Mouse (Mus musculus) midbrain, postnatal 0 days (tissue): Measurements from ENCODE around the gene Gpc6. TPM values are rescaled to one million over a fixed set of nuclear protein-coding genes. Genes with fewer than 3 reads are reported as not detected.

Source experiments
- ATAC-seq: fragments of 200-750 bp; cut with Nextera tagmentation; 2 replicates; pipeline ENCODE4 v1.8.0; 2017; ENCODE audit warnings: moderate number of reproducible peaks, mild to moderate bottlenecking, moderate TSS enrichment, moderate library complexity; ENCODE audit not compliant: low FRiP score
- DNase-seq: peaks from one replicate; pipeline ENCODE4 v3.0.0-alpha.2; 2015; ENCODE audit warnings: low spot score
- H3K27ac ChIP-seq: fragments of 300-500 bp; sonication (generic); 2 replicates; pipeline ENCODE4 v1.5.1; 2014; ENCODE audit warnings: low read depth, mild to moderate bottlenecking, low read length, mixed read lengths
- H3K27me3 ChIP-seq: fragments of 300-500 bp; sonication (generic); 2 replicates; pipeline ENCODE4 v1.6.1; 2014; ENCODE audit warnings: low read length, control low read depth, mixed read lengths; ENCODE audit not compliant: insufficient read depth
- H3K36me3 ChIP-seq: fragments of 300-500 bp; sonication (generic); 2 replicates; pipeline ENCODE4 v1.6.1; 2014; ENCODE audit warnings: low read length, control low read depth, mixed read lengths; ENCODE audit not compliant: insufficient read depth
- H3K4me1 ChIP-seq: fragments of 300-500 bp; sonication (generic); 2 replicates; pipeline ENCODE4 v1.6.1; 2014; ENCODE audit warnings: mild to moderate bottlenecking, control low read depth, antibody characterized with exemption, low read length, mixed read lengths; ENCODE audit not compliant: insufficient read depth
- H3K4me2 ChIP-seq: fragments of 300-500 bp; sonication (generic); 2 replicates; pipeline ENCODE4 v1.6.1; 2014; ENCODE audit warnings: low read depth, mild to moderate bottlenecking, low read length, mixed read lengths; ENCODE audit not compliant: poor library complexity, severe bottlenecking
- H3K4me3 ChIP-seq: fragments of 300-500 bp; sonication (generic); 2 replicates; pipeline ENCODE4 v1.5.1; 2014; ENCODE audit warnings: low read depth, mild to moderate bottlenecking, low read length, moderate library complexity
- H3K9ac ChIP-seq: fragments of 300-500 bp; sonication (generic); replicated peaks from 2 replicates; pipeline ENCODE4 v1.6.1; 2014; ENCODE audit warnings: mild to moderate bottlenecking, low read length, moderate library complexity, mixed read lengths; ENCODE audit not compliant: poor library complexity, severe bottlenecking
- H3K9me3 ChIP-seq: fragments of 300-500 bp; sonication (generic); 2 replicates; pipeline ENCODE4 v1.6.1; 2016; ENCODE audit warnings: low read length, control low read depth
- CTCF ChIP-seq: IDR thresholded peaks from 2 replicates; pipeline ENCODE4 v1.5.1; 2016; ENCODE audit warnings: antibody characterized with exemption, mild to moderate bottlenecking
- WGBS: fragments of 180-500 bp; shearing (Covaris S2); extraction: QIAGEN DNeasy Blood & Tissue Kit; methylation state at CpG from one replicate; pipeline ENCODE4 v1.1.7; 2014; 5-methylcytosine and 5-hydroxymethylcytosine counted together
- polyA plus RNA-seq: library from polyadenylated mRNA; unstranded; fragments of >200 nt; fragmentation: Nextera tagmentation; extraction: Ambion mirVana; gene quantifications from 2 replicates; pipeline ENCODE4 v1.2.1, GENCODE M21; 2015
- total RNA-seq: library from RNA; depleted of rRNA; stranded (reverse); fragments of >200 nt; gene quantifications from 2 replicates; pipeline ENCODE4 v1.2.3, GENCODE M21; 2014

Gene Gpc6
- total and polyA plus RNA-seq, 2 experiments from 2014 or later, result 19.3 to 20.3 TPM

- WGBS, result 79% methylated on average over 4 of the region's 4 CpGs
- H3K27me3 ChIP-seq, result no peaks in the 10 kb centered on the region
- H3K4me3 ChIP-seq, result no peak overlapping the region
- no peak overlapping the region for H3K27ac ChIP-seq
- H3K9ac ChIP-seq, result no peak overlapping the region
- no peak overlapping the region for H3K4me2 ChIP-seq
- no peaks in the 10 kb centered on the region for H3K9me3 ChIP-seq
- ATAC-seq (no peak), DNase-seq (no peak)
- H3K36me3 ChIP-seq, result no peaks in the 10 kb centered on the region
- TF ChIP-seq CTCF, result no peak
- 0 out of 2 replicates have a peak, but pooled peaks cover 7% of the 10 kb centered on the region for H3K4me1 ChIP-seq
Observed at GRCm38 (mm10) chr14:117909046-117909445, 983.9 kb downstream of the Gpc6 start.

GRCm38 (mm10) chr14:117910323-117910722, 985.2 kb downstream of the Gpc6 start:
- H3K4me1 ChIP-seq, result 0 out of 2 replicates have a peak, but pooled peaks cover 7% of the 10 kb centered on the region
- DNase-seq, result no peak
- H3K27ac ChIP-seq, result no peak overlapping the region
- no peak for TF ChIP-seq CTCF
- no peak for ATAC-seq
- H3K36me3 ChIP-seq, result no peaks in the 10 kb centered on the region
- H3K9ac ChIP-seq, result no peak overlapping the region
- H3K4me2 ChIP-seq, result no peak overlapping the region
- no peaks in the 10 kb centered on the region for H3K27me3 ChIP-seq
- H3K4me3 ChIP-seq, result no peak overlapping the region
- WGBS, result 14% methylated on average over 7 of the region's 7 CpGs
- no peaks in the 10 kb centered on the region for H3K9me3 ChIP-seq

- no peak overlapping the region for H3K9ac ChIP-seq
- 0 out of 2 replicates have a peak, but pooled peaks cover 3% of the 10 kb centered on the region for H3K4me1 ChIP-seq
- no peak for TF ChIP-seq CTCF
- H3K4me2 ChIP-seq, result no peak overlapping the region
- DNase-seq (no peak), ATAC-seq (no peak)
- no peak overlapping the region for H3K27ac ChIP-seq
- no peaks in the 10 kb centered on the region for H3K9me3 ChIP-seq
- no peak overlapping the region for H3K4me3 ChIP-seq
- no peaks in the 10 kb centered on the region for H3K27me3 ChIP-seq
- H3K36me3 ChIP-seq, result no peaks in the 10 kb centered on the region
- 90% methylated on average over 10 of the region's 10 CpGs for WGBS
Observed at GRCm38 (mm10) chr14:117912624-117913270, 987.6 kb downstream of the Gpc6 start.

- WGBS, result 84% methylated on average over 8 of the region's 8 CpGs
- no peak for TF ChIP-seq CTCF
Observed at GRCm38 (mm10) chr14:117916577-117916976, 991.5 kb downstream of the Gpc6 start.

GRCm38 (mm10) chr14:117918724-117919123, 993.6 kb downstream of the Gpc6 start:
- no peaks in the 10 kb centered on the region for H3K4me1 ChIP-seq
- H3K36me3 ChIP-seq, result no peaks in the 10 kb centered on the region
- DNase-seq, result no peak
- no peaks in the 10 kb centered on the region for H3K9me3 ChIP-seq
- no peak overlapping the region for H3K4me2 ChIP-seq
- no peak for ATAC-seq
- H3K27me3 ChIP-seq, result no peaks in the 10 kb centered on the region
- H3K9ac ChIP-seq, result no peak overlapping the region
- 64% methylated on average over 10 of the region's 10 CpGs for WGBS
- no peak overlapping the region for H3K27ac ChIP-seq
- TF ChIP-seq CTCF, result no peak
- no peak overlapping the region for H3K4me3 ChIP-seq

More at GRCm38 (mm10) chr14:117916577-117916976, 991.5 kb downstream of the Gpc6 start:
- DNase-seq, result no peak
- Histone ChIP-seq H3K9me3 (no peaks in the 10 kb centered on the region), H3K27me3 (no peaks in the 10 kb centered on the region), H3K4me3 (no peak overlapping the region), H3K4me1 (no peaks in the 10 kb centered on the region), H3K27ac (no peak overlapping the region), H3K36me3 (no peaks in the 10 kb centered on the region), H3K9ac (no peak overlapping the region), H3K4me2 (no peak overlapping the region)
- ATAC-seq, result no peak

GRCm38 (mm10) chr14:117919612-117920011, 994.5 kb downstream of the Gpc6 start:
- Histone ChIP-seq H3K27me3 (no peaks in the 10 kb centered on the region), H3K9ac (no peak overlapping the region), H3K36me3 (no peaks in the 10 kb centered on the region), H3K27ac (no peak overlapping the region), H3K4me1 (no peaks in the 10 kb centered on the region), H3K9me3 (no peaks in the 10 kb centered on the region), H3K4me3 (no peak overlapping the region), H3K4me2 (no peak overlapping the region)
- over 99% methylated on average over 5 of the region's 5 CpGs for WGBS
- TF ChIP-seq CTCF, result no peak
- no peak for DNase-seq
- no peak for ATAC-seq
